Mouse (Mus musculus) cerebellum, adult 2 months (tissue): ENCODE results near the gene Igf2.

ENCODE experiments used
- CTCF ChIP-seq: fragments of 200-500 bp; IDR thresholded peaks from 2 replicates; pipeline ENCODE4 v1.5.1; 2011; ENCODE audit warnings: low read depth, mild to moderate bottlenecking, control low read depth, low read length, moderate library complexity, borderline replicate concordance; ENCODE audit not compliant: insufficient read depth
- POLR2A ChIP-seq: fragments of 200-500 bp; IDR thresholded peaks from 2 replicates; pipeline ENCODE4 v1.6.1; 2011; ENCODE audit warnings: low read length, control low read depth, borderline replicate concordance; ENCODE audit not compliant: insufficient read depth

- TF ChIP-seq CTCF (no peak), POLR2A (no peak)
These were observed 1.3 kb downstream of the Igf2 start for GRCm38 (mm10) chr7:142665364-142665763.
